Mouse (Mus musculus) layer of hippocampus, adult 11-12 months (tissue): ENCODE results near the gene Nap1l4.

Experiments
- DNase-seq: peaks from one replicate; pipeline ENCODE4 v3.0.0; 2022; ENCODE audit warnings: low spot score

The Nap1l4 gene

GRCm38 (mm10) chr7:143476702-143477335 lies 72.1 kb downstream of the Nap1l4 start:
- DNase-seq: no peak

GRCm38 (mm10) chr7:143475876-143476275 lies 73.0 kb downstream of the Nap1l4 start:
- no peak for DNase-seq

- no peak for DNase-seq
Observed at GRCm38 (mm10) chr7:143474811-143475210, 74.1 kb downstream of the Nap1l4 start.

GRCm38 (mm10) chr7:143473347-143474101 lies 75.4 kb downstream of the Nap1l4 start, which contains the start of gene Slc22a18:
Gene Slc22a18, plus strand, starts transcription at chr7:143473736.
- DNase-seq: no peak

DNA sequence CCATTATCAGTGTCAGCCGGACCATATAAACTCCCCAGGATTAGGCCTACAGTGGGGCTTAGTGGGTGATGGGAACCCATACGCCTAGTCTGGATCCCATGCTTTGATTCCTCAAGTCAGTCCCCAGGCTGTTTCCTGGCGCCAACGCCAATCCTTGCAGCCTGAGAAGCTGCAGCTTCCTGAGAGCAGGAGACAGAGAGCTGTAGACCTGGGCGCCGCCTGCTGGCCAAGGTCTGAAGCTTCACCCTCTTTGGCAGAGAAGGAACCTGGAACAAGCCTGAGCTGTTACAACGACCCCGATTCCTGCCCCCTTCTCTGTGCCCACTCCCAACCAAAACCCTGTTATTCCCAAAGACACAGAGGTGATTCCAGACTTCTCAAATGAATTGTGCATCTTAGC lies 79.0 kb downstream of the Nap1l4 start:
- peak; percentile 60 for DNase-seq

DNA sequence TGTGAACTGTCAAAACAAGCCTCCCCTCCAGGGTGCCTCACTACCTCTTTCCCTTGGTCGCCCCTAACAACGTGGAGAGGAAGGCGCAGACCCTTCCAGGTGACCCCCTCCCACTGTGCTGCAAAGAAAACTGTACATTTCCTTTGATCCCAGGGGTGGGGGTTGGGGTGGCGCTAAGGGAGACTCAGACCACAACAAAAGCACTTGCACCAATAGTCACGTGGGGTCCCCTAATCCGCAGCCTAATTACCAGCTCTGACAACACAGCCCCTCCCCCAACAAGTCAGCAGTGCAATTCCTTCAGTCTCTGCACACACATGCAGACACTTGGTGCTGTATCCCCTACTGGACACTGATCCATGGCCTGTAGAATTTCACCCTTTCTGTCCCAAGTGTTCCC lies 81.2 kb downstream of the Nap1l4 start:
- DNase-seq: no peak

GRCm38 (mm10) chr7:143466099-143466677 lies 82.7 kb downstream of the Nap1l4 start:
- DNase-seq: peak; percentile 80

DNA sequence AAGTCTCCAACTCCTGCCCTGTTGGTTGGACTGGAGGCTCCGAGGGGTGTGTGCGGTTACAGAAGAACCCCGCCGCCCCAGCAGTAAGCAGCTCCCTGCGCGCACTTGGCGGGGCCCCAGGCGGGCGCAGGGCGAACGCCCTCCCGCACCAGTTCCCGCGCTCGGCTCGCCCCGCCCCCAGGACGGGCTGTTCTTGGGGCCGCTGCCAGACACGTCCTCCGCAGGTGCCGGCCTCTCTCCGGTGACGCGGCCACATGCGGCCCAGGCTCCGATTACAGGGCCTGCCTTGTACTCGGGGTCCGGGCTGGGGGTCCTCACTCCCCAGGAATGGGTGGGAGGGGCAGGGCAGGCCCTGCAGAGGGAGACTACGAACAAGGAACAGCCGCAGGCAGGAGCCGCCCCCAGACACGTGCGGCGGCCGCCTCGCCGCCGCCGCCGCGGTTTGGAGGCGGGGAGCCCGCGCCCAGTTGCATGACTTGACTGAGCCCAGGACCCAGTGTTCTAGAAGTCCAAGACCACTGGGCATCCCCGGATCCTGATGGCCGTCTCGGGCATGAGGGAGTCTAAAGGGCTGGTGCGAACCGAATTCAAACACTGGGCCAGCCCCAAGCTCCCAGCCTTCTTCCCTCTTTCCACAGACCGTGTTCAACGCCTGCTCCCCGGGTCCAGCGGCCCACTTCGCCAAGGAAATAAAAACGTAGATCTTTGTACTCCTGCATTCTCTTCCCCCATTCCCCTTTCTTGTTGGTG lies 83.9 kb downstream of the Nap1l4 start:
- DNase-seq: no peak

DNA sequence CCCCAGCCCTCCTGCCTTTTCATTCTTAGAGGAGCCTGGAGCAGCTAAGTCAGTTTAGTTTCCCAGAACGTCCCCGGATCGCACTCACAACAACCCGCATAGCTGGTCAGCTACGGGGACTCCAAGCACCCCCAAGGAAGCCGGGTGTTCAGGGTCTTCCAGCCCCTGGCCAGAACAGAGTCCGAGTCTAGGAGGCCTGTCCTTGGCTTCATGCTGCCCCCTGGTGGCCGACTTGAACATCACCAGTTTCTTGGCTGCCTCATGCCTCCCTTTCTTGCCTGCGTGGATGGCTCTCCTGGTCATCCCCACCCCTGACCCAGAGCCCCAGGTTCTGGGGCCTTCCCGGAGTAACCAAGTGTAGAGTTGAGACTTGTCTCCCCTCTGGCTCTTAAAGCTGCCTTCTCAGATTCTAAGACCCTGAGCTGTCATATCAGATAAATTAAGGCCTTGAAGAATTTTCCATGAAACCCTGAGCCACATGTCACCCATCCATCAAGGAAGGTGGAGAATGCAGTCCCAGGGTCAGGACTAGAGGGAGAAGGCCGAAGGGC lies 85.0 kb downstream of the Nap1l4 start:
- peak; percentile 52 for DNase-seq
